Mouse (Mus musculus) urinary bladder, postnatal 25 days (tissue): ENCODE data around the gene Ugt3a2.

Experiments
- DNase-seq: peaks from one replicate; pipeline ENCODE4 v3.0.0; 2022; ENCODE audit warnings: low spot score

The Ugt3a2 gene

DNA sequence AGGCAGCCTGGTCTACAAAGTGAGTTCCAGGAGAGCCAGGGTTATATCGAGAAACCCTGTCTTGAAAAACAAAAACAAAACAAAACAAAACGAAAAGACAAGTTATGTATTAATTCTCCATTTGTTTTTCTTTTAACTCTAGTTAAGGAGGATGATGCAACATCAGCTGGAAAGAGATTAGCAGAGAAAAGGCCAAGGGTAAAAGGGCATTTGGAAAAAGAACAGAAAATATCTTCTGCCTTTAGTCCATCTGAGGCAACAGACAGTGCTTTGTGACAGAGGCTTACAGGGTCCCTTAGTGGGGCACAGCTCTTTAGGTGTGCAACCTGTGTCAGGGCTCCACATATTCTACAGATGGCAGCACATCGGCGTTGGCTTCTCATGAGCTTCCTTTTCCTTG, at the start of gene Ugt3a2:
Ugt3a2 (plus strand) TSS at position 210 of the 400 bp plus-strand sequence.
- DNase-seq, result no peak

DNA sequence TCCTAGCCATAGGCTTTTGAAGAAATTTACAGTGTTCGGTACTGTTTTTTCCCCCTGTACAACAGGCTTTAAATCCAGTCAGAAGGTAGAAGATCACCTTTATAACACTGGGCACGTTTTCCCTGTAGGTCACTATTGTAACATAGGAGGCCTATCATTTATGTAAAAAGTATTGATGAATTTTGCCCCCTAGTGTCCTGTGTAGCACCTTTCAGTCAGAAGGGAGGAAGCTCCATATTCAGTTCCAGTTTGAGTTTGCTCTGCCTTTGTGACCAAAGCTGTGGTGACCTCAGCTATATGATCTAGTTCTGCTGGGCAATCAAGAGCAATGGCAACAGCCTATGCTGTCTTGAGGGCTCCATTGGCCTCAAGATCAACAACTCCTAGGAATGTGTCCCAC, 45.7 kb upstream of the Ugt3a2 start:
- no peak for DNase-seq

DNA sequence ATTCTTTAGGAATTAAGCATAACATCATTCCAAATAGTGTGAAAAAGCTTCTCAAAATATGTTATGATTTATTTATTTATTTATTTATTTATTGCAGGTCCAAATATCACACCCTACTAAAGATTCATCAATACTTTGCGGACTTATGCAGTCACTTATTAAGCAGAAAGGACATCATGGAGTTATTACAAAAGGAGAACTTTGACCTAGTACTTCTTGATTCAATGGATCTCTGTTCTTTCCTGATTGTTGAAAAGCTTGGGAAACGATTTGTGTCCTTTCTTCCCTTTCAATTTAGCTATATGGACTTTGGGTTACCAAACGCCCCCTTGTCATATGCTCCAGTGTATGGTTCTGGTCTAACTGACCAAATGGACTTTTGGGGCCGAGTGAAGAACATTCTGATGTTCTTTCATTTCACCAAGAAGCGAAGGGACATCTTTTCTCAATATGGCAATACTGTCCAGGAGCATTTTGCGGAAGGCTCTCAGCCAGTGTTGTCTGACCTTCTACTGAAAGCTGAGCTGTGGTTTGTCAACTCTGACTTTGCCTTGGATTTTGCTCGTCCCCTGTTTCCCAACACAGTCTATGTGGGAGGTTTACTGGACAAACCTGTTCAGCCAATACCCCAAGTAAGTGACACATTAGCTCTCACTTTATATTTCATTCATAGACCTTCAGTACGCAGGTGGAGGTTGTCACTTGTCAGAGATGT, 29.2 kb upstream of the Ugt3a2 start:
- DNase-seq, result no peak

GRCm38 (mm10) chr15:9334596-9334995, 754 bp upstream of the Ugt3a2 start:
- DNase-seq, result no peak

DNA sequence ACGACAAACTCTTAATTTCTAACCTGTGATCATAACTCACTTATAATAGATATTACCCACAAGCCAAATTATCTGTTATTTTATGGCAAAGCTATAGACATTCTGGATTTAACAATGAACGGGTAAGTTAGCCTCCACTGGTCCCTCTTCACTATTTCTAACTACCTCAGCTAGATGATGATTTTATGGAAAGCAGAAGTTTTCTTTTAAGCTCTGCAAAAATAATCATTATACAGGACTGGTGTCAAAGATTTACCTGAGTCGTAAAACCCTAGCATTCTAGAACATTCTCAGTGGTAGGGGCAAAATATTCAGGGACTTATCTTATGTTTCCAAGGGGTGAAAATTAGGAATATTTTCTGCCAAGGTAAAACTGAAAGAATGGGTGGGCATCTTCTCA, 1.3 kb downstream of the Ugt3a2 start:
- no peak for DNase-seq

GRCm38 (mm10) chr15:9337021-9337420, 1.7 kb downstream of the Ugt3a2 start:
- DNase-seq, result no peak

DNA sequence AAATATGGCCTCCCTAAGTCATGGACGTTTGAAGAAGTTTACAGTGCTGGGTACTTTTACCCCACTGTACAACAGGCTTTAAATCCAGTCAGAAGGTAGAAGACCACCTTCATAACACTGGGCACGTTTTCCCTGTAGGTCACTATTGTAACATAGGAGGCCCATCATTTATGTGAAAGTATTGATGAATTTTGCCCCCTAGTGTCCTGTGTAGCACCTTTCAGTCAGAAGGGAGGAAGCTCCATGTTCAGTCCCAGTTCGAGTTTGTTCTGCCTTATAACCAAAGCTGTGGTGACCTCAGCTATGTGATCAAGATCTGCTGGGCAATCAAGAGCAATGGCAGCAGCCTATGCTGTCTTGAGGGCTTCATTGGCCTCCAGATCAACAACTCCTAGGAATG, 13.4 kb downstream of the Ugt3a2 start:
- DNase-seq, result no peak

GRCm38 (mm10) chr15:9362801-9363200, 27.5 kb downstream of the Ugt3a2 start:
- no peak for DNase-seq

GRCm38 (mm10) chr15:9368774-9369173, 33.4 kb downstream of the Ugt3a2 start:
- DNase-seq, result no peak

GRCm38 (mm10) chr15:9376281-9376680, 40.9 kb downstream of the Ugt3a2 start:
- DNase-seq, result no peak

DNA sequence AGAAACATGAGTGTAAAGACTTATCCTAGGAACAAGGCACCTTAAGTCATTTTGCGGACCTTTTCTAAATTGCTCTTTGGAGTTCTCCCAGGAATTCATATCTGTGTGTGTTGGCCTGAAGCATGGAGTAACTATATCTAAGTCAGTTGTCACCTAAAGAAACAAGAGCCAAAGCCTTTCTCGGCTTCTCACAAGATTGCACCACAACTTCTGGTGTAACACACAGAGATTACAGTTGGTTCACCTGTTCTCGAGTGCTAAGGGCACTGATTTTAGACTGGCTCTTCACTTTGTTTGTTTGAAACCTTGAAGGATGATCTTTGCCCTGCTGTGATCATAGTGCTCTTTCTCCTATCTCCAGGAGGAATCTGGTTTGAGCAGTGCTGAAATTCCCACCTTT, 74.1 kb downstream of the Ugt3a2 start:
- no peak for DNase-seq
